Mouse (Mus musculus) urinary bladder, postnatal 36 days (tissue): ENCODE data around the gene Snrpa.
"Not testable (repeated sequence)": the region's sequence is repeated elsewhere in the genome, so short reads cannot be mapped to it uniquely, and the experiment has no call there.

Experiments used
- DNase-seq, 2 experiments: peaks; one replicate each; pipeline ENCODE4 v3.0.0; 2022; ENCODE audit warnings: low spot score in 2 of 2, mixed read lengths in 1 of 2

Snrpa gene

DNA sequence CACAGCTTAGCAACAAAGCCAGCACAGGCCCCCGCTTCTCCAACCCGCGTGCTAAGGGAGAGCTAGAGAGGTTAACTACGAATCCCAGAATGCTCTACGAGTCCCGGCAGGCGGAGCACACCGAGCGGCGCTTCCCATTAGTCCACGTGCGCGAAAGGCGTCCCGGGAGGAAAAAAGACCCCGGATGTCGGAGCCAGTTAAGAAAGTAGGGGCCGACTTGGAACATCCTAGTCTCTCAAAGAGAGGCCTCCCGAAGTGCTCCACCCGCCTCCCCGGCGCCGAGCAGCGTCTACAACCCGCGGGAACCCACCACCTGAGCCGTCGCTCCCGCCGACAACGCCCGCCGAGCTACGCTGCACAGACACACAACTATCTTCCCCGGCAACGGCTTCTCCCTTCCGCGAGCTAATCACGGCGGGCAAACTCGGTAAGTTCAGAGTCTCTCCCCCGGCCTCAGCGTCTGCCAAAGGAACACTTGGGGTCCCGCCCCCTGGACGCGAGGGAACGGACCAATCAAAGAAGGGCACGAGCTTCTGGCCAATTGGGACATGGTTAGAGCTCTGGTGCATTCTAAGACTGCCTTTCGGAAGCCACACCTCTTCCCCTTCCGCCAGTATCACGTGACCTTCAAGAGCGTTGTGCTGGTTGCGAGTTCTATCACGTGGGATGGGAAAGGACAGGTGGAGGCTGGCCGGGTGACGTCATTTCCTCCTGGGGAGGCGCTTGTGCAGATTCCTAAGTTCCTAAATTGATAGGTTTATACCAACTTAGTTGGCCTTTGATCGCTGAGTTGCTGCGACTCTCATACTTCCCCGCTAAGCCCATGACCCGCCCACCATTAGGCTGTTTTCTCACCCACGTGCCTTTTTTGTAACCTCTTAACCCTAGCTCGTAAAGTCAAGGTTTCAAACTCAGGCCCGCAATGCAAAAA lies at the start of gene Snrpa, which contains the start of gene BC024978:
Gene Snrpa, minus strand, starts transcription at position 591 of the 931 bp plus-strand sequence.
Gene BC024978, plus strand, starts transcription at position 101 of the 931 bp plus-strand sequence.
- DNase-seq, result peak; percentile 86 to 97

DNA sequence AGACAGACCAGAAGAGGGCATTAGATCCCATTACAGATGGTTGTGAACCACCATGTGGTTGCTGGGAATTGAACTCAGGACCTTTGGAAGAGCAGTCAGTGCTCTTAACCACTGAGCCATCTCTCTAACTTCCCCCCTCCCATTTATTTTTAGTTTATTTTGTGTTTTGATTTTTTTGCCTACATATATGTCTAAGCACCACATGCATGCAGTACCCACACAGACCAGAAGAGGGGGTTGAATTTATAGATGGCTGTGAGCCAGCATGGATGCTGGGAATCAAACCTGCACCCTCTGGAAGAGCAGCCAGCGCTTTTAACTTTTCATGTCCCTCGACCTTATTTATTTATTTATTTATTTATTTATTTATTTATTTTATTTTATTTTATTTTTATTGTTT lies 48.0 kb upstream of the Snrpa start:
- DNase-seq, result not testable (repeated sequence)

- no peak for DNase-seq
Measured at GRCm38 (mm10) chr7:27243211-27243610, 47.1 kb upstream of the Snrpa start.

DNA sequence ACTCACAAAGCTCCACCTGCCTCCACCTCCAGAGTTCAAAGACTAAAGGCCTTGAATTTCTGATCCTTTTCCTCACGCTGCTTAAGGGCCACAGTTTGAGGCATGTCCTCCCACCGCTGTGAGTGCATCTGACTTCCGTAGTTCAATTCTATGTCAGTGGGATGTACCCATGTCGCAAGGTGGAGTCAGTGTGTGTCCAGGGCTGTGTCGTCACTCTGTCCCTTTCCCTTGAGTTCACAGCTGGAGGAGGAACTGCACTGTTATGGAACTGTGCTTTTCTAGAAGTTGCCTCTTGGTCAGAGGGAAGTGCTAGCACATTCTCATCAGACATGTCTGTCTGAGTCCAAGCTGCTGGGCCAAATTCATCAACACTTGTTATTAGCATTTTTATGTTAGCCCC lies 42.5 kb upstream of the Snrpa start:
- no peak for DNase-seq

DNA sequence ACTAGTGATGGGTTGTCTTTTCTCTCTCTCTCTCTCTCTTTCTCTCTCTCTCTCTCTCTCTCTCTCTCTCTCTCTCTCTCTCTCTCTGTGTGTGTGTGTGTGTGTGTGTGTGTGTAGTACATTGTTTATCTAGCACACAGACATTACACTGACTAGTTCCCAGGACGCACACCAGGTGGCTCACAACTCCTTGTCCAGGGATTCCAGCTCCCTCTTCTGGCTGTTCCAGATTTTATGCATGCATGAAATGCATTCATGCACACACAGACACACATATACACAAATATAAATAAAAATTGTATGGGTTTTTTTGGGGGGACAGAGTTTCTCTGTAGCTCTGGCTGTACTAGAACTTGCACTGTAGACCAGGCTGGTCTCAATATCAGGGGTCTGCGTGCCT lies 41.5 kb upstream of the Snrpa start:
- DNase-seq, result no peak

- peak in 1 of 2 experiments; percentile 36 for DNase-seq
Measured at GRCm38 (mm10) chr7:27235726-27236125, 39.7 kb upstream of the Snrpa start.

- DNase-seq, result no peak
Measured at GRCm38 (mm10) chr7:27233300-27233699, 37.2 kb upstream of the Snrpa start.

GRCm38 (mm10) chr7:27232781-27233281 lies 36.8 kb upstream of the Snrpa start, which contains the start of gene Coq8b:
TSS of gene Coq8b (plus strand) at chr7:27233023.
- peak; percentile 93 to 94 for DNase-seq

DNA sequence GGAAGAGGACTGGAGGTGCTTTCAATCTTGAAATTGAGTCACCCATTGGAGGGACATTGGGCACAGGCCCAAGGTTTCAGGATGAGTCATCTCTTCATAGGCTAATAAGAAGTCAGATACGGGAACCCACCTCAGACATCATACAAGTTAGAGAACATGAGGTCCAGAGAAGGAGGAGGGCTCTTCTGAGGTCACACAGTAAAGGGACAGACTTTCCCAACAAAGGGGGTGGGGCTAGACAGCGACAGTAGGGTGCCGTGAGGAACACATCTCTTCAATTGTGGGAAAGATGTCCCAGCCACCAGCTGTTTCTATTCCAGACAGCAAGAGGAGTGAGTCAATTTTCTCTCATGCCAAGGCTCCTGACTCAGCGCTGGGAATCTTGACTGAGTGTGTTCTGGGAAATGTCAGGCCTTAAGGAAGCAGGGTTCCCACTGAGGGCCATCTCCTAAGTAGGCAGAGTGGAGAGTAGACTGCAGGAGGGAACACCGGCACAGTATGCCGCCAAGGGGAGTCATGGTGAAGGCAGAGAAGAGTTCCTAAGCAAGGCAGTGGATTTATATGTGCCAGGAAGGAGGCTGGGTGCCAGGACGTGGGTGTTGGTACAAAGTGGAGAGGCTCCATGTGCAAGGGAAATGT lies 35.7 kb upstream of the Snrpa start:
- peak; percentile 60 to 62 for DNase-seq

DNA sequence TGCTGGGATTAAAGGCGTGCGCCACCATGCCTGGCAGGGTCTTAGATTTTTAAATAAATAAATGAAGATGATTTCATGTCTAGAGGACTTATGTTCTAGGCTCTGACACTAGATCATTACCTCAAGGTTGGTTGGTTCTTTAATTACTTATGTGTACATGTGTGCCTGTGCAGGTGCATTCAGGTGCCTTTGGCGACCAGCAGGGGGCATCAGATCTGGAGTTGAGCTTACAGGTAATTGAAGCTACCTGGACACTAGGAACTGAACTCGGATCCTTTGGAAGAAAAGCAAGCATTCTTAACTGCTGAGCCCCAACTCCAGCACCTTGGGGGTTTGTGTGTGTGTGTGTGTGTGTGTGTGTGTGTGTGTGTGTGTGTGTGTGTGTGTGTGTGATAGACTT lies 34.7 kb upstream of the Snrpa start:
- DNase-seq, result no peak

GRCm38 (mm10) chr7:27228865-27229264 lies 32.8 kb upstream of the Snrpa start:
- no peak for DNase-seq

GRCm38 (mm10) chr7:27228281-27228821 lies 32.3 kb upstream of the Snrpa start, which contains the start of gene Itpkc:
TSS of gene Itpkc (minus strand) at chr7:27228661.
- peak; percentile 93 for DNase-seq

- DNase-seq, result peak in 1 of 2 experiments; percentile 36
Measured at GRCm38 (mm10) chr7:27227676-27228075, 31.6 kb upstream of the Snrpa start.

GRCm38 (mm10) chr7:27227276-27227675 lies 31.2 kb upstream of the Snrpa start:
- no peak for DNase-seq

DNA sequence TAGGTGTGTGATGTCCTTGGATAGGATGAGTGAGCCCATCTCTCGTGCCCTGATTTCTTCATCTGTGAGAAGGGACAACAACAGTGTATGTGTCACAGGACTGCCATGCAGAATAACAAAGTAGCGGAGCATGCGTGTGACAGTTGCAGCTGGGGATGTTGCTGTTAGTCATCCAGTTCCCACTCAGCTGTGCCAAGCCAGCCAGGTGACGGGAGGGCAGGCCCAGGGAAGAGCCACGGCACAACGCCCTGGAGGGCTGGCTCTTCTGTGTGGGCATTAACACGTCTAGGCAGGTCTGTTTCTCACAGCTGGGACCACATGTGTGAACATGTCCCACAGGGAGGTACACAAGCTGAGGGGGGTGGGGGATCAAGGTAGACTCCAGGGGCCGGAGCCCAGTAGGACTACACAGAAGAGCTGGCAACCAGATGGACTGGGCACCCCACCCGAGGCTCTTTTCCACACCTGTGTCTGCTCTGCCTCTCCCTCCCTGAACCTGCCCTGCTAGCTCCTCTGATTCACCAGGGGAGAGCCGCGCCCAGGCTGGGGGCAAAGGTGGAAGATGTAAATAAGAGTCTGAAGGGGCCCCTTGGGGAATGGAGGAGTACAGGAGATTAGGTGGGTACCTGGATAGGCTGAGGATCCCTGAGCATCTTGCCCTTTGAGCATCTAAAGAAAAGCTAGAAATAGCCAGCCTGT lies 29.0 kb upstream of the Snrpa start:
- DNase-seq, result peak; percentile 49 to 66

DNA sequence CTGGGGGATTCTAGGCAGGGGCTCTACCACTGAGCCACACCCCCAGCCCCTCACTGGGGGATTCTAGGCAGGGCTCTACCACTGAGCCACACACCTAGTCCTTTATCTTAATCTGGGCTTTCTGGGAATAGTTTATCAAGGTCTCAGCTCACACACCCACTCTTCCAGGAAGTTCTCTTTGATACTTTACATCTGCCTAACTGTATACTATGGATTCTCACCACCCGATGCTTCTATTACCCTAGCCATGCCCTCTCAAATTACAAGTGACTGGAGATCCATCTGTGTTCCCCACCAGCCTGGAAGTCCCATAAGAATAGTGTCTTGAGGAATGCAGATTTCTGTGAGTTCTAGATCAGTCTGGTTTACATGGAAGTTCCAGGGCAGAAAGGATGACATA lies 26.5 kb upstream of the Snrpa start:
- no peak for DNase-seq

- no peak for DNase-seq
Measured at GRCm38 (mm10) chr7:27221939-27222338, 25.9 kb upstream of the Snrpa start.

DNA sequence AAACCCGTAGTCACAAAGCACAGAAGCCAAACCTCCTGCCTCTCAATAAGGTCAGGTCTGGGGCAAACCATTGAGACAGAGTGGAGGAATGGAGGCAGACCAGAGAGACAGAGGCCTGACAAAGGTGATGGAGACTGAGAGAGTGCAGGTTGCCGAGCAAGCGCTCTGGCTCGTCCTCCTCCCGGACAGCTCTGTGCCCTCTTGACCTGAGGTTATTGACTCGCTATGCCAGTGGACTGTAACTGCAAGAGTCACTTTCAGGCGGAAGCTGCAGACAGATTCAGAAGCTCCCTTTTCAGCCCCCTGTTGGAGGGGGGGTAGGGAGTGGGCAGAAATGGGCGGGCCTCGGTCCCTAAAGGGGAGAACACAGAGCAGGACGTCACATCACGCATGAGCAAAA lies 23.9 kb upstream of the Snrpa start:
- no peak for DNase-seq

DNA sequence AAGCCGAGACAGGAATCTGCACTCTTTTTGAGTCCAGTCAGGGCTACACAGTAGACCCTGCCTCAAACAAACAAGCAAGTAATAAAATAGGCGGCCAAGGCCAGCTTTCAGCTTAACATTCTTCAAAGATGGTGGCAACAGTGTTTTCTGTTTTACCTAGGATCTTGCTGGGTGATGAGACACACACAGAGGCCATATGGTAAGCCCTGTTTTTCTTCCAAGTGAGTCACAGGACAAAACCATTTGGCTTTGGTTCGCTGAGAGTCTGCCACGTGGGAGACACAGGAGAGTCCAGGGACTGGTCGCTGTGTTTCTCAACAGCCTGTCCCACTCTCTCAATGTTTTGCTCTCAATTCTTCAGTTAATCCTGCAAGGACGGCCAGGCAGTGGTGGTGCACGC lies 22.5 kb upstream of the Snrpa start:
- DNase-seq, result no peak

- no peak for DNase-seq
Measured at GRCm38 (mm10) chr7:27212626-27213025, 16.6 kb upstream of the Snrpa start.

DNA sequence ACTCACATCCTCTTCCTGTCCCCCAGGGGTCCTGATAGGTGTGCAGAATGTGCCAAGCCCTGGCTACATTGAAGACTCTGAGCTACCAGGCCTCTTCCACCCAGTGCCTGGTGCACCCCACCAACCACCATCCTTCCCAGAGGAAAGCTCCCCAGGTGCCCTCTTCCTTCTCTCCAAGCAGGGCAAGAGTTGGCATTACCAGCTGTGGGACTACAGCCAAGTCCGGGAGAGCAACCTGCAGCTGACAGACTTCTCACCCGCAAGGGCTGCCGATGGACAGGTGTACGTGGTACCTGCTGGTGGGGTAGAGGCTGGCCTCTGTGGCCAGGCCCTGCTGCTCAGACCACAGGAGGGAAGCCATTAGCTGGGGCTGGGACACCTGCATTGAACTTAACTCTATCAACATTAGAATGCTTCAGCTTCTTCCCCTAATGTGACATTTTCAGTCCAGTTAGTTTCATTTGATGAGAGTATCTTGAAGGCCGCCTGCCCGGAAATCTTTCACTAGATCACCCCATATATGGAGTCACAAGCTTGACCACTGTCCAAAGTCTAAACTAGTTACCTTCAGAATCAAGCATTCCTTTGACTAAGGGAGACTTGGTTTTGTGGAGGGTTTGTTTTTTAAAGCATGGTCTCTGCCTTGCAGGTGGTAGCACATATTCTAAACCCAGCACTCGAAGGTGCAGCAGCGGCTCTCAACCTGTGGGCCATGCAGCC lies 7.8 kb upstream of the Snrpa start:
- DNase-seq, result no peak
